Mouse (Mus musculus): ENCODE measurements around the gene Fam20a.

Fam20a gene

DNA sequence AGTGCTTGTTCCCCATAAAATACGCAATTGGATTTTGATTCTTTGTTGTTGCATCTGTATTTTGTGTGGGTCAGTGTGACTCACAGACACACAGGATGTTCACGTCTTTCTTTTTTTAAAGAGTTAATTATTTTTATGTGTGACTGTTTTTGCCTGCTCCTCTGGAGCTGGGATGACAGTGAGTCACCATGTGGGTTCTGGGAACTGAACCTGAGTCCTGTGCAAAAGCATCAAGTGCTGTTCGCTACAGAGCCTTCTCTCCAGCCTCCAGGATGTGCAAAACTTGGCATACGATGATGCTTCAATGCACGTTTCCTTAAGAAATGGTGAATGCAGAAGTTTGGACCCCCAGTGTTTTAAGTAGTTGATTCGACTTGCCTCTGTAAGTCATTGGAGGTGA lies 67.5 kb downstream of the Fam20a start:
- no peak for DNase-seq (ENCODE audit: low read depth, low spot score)

DNA sequence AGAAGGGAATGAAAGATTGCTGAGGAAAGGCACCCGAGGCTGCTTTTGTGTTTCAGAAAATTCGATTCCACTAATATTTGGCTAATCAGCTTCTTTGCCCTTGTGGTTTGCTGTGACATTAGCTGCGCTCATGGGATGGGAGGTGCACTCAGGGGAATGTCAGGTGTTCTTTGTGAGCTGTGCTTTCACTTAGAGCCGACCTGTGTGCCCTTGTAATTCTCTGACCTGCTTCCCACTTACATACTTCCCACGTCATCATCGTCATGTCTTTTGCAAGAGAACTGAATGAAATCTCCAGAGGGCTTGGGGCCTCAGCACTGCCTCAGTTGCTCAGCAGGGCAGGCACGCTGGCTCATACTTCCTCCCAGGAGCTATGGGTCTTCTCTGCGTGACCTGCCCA lies 68.9 kb downstream of the Fam20a start:
- DNase-seq (ENCODE audit: low read depth, low spot score) = no peak

DNA sequence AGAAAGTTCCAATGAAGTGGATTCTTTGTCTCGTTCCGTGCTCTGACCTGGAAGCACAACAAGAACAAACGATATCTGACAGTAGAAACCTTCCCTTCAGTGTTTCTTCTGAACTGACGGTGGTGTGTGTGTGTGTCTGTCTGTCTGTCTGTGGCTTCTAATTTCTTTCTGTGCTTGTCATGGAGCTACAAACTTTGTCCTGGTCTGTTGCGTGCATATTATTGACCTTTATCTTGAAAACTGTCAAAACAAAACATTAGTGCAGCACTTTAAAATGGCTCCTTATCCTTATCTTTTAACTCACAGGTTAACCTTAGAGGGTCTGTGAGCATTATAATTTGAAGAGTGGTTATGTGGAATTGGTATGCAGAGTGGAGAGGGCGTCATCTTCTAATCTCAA lies 69.6 kb downstream of the Fam20a start:
- DNase-seq (ENCODE audit: low read depth, low spot score) = no peak

DNA sequence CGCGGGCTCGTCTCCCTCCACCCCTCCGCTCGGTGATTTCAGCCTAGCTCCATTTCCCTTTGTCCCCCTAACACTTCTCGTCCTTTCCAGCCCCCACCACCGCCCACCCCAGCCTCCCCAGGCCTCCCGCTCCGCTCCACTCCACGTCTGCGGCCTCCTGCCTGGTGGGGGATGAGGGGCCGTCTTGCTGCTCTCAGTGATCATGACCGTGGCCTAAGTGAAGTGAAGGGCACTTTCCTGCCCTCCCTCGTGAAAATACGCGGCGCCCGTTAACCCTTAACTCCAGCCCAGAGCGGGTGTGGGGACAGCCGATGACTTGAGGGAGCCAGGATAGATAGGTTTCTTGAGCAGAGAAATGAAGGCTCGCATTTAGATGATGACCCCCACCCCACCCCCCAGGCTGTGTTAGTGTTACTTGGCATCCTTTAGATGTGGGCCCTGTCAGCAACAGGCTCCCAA lies 70.5 kb downstream of the Fam20a start:
- peak; percentile 19 for DNase-seq (ENCODE audit: low read depth, low spot score)

DNA sequence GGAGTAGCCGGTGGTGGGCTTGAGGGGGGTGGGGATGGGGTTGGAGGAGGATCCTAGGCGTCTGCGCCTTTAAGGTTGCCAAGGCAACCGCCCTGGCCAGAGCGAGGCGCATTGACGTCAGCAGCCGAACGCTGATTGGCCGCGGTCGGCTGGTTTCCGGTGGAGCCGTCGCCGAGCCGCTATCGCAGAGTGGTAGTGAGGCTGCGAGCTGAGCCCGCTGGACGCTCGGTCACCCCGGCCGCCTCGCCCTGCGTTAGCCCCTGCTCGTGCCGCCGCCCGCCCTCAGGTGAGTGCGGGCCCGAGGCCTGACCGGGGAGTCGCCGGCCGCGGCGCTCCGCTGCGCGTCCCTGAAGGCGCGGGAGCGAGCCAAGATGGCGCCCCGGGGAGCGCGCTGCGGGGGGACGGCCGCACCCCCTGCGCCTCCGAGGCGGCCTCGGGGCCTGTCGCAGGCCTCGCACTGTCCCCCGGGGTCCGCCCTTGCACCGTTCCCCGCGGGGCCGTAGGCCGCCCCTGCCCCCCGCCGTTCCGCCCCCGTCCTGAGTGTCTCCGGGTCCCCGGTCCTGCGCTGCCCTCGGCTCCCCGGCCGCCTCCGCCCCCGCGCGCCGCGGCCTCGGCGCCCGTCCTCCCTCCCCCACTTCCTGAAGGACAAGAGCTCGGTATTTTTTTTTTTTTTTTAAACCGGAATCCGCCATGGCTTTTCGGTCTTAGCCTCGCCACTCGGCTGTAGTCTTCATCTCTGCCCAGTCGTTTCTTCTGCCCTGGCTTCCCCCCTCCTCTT lies 71.1 kb downstream of the Fam20a start:
- DNase-seq (ENCODE audit: low read depth, low spot score) = peak; percentile 86

DNA sequence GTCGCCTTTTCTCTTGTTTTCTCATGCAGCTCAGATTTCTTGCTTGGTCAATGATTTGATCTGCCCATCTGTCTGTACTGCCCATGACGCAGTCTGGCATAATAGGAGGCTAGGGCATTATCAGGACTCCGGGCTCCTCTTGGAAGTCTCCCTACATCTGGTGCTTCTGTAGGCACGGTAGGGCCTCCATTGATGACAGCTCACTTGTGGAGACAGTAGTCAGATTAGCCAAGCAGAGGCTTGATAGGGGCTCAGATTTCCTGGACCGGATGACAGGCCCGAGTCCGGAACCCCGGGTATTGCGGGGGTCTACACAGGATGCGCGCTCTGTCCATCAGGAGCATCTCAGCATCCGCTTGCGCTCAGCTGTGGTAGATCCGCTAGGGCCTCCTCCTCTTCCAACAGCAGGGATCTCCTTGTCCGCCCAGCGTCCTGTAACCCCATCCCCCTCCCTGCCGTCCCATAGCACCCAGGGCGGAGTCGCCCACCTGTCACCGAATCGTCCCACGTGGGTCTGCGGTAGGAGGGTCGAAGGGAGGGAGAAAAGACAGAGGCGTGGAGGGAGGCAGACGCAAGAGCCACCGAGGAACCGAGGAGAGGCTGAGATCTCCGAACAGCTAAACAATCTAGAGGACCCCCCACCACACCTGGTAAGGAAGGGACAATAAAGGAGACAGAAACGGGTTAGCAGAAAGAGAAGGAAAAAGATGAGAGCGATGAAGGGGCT lies 71.9 kb downstream of the Fam20a start:
- peak; percentile 78 for DNase-seq (ENCODE audit: low read depth, low spot score)

DNA sequence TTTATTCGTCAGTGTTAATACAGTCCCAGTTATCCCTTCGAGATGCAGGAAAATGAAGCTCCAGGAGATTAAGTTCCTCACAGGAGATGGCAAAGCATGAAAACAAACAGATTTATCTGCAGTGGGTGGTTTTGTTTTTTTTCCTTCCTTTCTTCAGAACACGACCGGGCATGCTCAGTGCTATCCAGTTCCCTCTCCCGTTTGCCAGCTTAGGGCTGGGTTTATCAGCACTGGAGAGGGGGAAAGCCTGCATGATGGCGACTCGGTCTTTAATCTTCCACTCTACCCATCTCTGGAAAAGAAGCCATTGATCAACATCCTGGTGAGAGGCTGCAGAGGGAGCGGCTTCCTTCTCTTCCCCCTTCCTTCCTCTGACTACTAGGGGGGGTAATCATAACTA lies 72.9 kb downstream of the Fam20a start, which contains the start of gene Prkar1a:
Gene Prkar1a, plus strand, starts transcription at position 200 of the 400 bp plus-strand sequence.
- no peak for DNase-seq (ENCODE audit: low read depth, low spot score)

DNA sequence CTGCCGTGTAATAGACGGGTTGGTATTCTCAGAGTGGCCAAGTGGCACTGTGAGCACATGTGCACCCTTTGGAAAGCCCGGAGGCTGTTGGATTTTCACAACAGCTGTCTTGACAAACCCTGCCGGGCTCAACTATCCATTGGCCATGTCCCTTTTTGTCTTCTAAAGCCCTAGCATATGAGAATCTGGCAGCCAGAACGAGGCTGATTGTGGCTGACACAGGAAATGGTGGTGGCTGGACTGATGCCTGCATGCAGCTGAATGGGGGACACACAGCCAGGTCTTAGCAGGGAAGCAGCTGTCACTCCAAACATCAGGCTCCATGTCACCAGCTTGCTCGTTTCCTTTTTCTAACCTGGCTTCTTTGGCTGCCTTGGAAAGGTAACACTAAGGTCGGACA lies 73.6 kb downstream of the Fam20a start:
- DNase-seq (ENCODE audit: low read depth, low spot score) = no peak

DNA sequence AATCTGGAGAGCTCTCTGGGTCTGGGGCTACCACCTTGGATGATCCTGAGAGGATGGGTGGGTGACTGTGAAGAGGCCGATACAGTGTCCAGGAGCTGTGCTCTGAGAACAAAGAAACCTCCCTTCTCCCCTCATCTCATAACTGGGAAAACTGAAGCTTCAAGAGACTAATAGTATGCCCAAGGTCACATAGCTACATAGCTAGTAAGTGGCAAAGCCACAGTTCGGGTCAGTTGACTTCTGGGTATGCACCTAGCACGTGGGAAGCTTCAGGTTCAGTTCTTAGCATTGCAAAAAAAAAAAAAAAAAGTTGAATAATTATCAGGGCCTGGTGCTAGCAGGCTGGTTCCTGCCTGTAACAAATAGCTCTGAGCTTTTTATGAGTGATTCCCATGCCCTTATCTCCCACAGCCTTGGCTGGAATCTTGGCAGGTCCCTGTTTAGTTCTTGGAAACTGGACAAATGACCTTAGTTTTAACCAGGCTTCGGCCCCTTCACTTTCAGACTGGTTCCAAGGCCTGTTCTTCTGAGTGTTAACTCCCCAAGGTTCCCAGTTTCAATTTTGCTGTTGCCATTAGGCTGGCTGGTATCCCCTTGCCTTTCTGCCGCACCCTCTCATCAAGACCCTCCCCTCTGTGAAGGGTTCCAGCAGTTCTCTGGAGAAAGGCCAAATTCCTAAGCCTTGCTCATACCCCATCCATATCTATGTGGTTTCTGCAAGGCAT lies 80.4 kb downstream of the Fam20a start:
- DNase-seq (ENCODE audit: low read depth, low spot score) = no peak

DNA sequence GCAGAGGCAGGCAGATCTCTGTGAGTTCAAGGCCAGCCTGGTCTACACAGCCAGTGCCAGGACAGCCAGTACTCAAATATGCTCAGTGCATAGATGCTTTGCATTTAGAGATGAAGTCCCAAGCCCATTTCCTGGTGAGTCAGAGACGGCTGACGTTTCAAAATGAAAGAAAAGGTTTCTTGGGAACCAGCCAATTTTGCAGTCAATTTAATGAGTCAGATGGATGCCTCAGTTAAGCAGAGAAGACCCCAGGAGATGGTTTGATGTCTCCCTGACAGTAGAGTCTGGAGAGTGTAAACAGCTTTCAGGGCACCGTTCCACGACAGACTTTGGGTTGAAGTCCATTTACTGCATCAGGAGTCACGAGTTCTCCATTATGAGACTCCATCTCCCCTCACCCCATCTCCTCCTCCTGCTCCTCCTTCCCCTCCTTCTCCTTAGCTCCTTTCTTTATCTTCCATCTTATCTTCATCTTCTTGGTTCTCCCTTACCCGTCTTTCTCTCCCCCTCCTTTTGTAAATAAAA lies 86.1 kb downstream of the Fam20a start:
- no peak for DNase-seq (ENCODE audit: low read depth, low spot score)

DNA sequence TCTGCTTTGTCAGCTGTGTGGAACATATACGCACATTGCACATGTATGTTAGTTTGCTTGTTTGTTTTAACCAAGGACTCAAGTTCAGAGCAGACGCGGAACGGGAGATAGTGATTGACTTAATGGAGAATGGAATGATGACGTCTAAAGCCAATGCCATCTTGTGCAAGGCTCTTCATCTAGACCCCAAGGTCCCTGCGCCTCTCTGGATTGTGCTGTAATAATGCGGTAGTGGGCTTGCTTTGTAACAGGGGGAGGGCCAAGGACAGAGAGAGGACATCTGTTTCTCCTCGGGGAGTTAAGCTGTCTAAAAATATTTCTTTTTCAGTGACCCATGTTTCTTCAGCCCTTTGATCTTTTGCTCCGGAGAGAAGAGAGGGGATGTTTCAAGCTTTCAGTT lies 87.2 kb downstream of the Fam20a start:
- DNase-seq (ENCODE audit: low read depth, low spot score) = no peak

DNA sequence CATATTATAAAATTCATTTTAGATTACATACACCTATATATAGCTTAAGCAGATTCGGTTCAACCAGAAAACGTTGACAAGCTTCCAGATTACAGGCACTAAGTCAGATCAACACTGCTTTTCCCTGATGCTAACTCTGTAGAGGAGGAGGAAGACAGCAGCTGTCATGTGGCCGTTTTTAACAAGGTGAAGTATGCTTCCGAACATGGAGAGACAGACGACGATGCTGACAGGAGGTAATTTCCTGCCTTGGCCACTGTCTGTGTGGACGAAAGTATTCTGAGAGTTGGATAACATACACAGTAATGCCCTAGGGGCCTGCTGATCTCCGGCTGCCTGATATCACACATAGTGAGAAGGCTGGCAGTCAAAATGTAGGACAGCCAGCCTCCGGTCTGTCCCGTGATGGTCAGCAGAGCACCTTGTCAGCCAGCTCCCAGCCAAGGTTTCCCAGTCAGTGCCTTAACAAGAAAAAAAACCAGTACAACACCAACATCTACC lies 93.0 kb downstream of the Fam20a start:
- no peak for DNase-seq (ENCODE audit: low read depth, low spot score)

DNA sequence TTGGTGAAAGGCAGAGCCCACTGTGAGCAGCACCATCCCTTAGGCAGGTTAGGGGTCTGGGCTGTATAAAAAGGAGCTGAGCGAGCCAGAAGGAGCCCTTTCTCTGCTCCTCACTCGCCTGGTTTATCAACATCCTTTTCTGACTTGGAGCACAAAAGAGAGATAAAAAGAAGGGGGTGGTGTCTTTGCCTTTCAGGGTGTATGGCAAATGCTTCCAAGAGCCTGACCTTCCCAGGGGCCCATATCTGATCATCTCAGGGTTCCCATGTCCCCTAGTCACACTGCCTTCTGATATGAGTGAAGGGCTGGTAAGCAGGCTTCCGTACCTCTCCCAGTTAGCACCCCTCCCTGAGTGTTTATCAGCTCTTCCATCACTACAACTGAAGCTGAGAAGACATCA lies 94.0 kb downstream of the Fam20a start:
- no peak for DNase-seq (ENCODE audit: low read depth, low spot score)

DNA sequence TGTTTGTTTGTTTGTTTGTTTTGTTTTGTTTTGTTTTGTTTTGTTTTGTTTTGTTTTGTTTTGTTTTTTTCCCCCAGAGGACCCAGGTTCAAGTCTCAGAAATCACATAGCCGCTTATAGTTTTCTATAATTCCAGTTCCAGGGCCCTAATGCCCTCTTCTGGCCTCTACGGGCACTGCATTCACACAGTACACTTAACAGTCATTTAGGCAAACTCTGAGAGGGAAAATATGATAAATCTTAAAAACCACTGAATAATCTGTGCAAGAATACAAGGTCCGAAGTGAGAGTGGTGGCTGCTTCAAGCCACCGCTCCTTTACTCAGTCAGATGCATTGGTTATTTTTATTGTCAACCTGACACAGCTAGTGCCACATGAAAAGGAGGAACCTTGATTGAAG lies 94.4 kb downstream of the Fam20a start:
- DNase-seq (ENCODE audit: low read depth, low spot score) = no peak

DNA sequence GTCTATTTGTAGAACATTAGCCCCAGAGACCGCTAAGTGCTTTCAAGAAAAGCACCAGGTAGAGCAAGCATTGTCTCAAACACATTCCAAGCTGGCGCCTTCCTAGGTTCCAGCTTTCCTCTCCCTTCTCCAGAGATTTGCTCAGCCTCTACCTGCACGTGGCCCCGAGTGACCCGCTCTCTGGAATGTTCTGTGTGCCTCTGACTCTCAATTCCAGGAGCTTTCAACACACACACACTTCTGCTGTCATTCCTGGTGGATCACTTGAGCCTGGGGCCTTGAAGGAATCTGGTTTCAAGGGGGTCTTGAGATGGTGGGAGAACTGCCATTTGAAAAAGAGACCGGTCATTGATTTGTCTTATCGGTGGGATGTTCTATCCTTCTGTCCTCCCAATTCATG lies 98.8 kb downstream of the Fam20a start:
- no peak for DNase-seq (ENCODE audit: low read depth, low spot score)

DNA sequence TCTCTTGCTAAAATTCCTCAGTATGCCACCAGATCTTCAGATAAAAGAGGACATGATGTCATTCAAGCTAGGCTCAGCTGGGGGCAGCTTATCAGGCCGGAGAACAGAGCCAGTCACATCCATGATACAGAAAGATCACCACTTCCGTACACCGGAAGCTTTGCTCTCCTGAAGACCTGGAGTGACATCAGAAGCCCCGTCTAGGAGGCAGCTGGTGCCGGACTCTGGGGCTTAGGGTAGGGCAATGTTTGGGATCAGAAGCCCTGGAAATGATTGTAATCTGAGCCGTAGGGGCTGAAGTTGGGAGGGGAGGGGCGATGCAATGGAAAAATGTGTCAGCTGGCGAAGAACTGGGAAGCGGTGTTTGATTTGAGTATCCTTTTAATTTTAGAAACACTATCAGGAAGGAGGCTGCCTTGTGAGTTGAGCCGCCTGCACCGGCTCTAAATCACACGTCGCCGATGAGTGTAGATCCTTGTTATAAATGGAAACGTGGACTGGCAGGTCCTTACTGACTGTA lies 99.5 kb downstream of the Fam20a start:
- no peak for DNase-seq (ENCODE audit: low read depth, low spot score)

DNA sequence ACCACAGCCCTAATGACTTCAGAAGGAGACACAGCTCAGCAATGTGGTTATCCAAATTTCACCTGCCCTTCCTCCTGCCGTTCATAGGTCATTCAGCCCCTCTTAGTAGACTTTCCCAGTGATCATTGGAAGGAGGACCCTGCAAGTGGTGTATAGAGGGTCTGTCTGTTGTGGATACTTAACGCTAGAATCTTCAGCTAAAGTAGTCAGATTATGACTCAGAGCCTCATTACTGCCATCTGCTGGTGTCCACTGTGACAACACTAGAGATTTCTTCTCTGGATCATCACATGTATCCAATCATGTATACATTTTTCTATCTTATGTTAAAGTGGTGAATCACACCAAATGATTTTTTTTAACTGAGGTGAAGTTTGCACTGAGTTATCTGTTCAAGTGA lies 100.9 kb downstream of the Fam20a start:
- peak; percentile 61 for DNase-seq (ENCODE audit: low read depth, low spot score)

DNA sequence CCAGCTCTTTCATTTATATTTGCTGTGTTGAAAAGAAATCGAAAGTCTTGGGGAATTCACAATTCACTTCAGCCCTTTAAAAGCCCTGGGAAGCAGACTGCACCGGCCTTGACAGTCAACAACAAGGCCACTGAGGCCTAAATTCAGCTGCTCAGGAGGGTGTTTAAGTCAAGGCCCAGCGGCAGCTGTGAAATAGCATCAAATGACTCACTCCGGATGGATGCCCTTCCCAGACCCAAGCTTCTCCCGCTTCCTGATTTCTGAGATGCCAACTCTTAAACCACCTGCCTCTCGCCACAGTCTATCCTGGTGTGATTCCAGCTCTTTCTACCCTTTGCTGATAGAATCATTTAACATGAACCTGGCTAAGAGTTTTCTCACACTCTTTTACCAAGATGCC lies 101.7 kb downstream of the Fam20a start:
- DNase-seq (ENCODE audit: low read depth, low spot score) = no peak
